Mouse (Mus musculus): ENCODE data around the gene Cfdp1.

The Cfdp1 gene

GRCm38 (mm10) chr8:111729233-111730170 is 124.6 kb downstream of the Cfdp1 start:
- POLR2A ChIA-PET: interaction anchor here in 3 of 4 experiments (0.7 to 6.2 kb wide), 7 partner anchors 8 to 233 kb away, joined by 3 to 46 read pairs (median 3); partner anchors contain the start of gene Gabarapl2 (in 1 of the 3)
- CTCF ChIA-PET: interaction anchor here in 2 of 4 experiments (0.9 to 1.4 kb wide), 4 partner anchors 11 to 53 kb away, joined by 3 to 4 read pairs (median 3); no protein-coding TSS in a partner anchor

- ChIA-PET POLR2A (interaction anchor here in 2 of 4 experiments (0.7 to 6.2 kb wide), 3 partner anchors 9 to 234 kb away, joined by 3 to 46 read pairs (median 3); no protein-coding TSS in a partner anchor), CTCF (interaction anchor here in 3 of 4 experiments (0.6 to 0.9 kb wide), 3 partner anchors 9 to 75 kb away, joined by 3 read pairs; no protein-coding TSS in a partner anchor)
Observed at GRCm38 (mm10) chr8:111728481-111728880, 125.6 kb downstream of the Cfdp1 start.

GRCm38 (mm10) chr8:111727553-111727952 is 126.5 kb downstream of the Cfdp1 start:
- ChIA-PET CTCF (no interaction called here), POLR2A (interaction anchor here in 2 of 4 experiments (0.6 to 1.3 kb wide), 4 partner anchors 10 to 42 kb away, joined by 3 read pairs; no protein-coding TSS in a partner anchor)

- ChIA-PET CTCF (interaction anchor here in 2 of 4 experiments (0.6 to 1.0 kb wide), 3 partner anchors 14 to 50 kb away, joined by 3 read pairs; no protein-coding TSS in a partner anchor), POLR2A (interaction anchor here (0.6 to 1.5 kb wide), 11 partner anchors 9 to 128 kb away, joined by 3 to 6 read pairs (median 3); partner anchors contain the start of gene Cfdp1 (in 1 of the 4))
Observed at GRCm38 (mm10) chr8:111726102-111726900, 127.8 kb downstream of the Cfdp1 start.

GRCm38 (mm10) chr8:111725341-111725740 is 128.8 kb downstream of the Cfdp1 start:
- POLR2A ChIA-PET: interaction anchor here in 2 of 4 experiments (0.5 to 1.5 kb wide), 5 partner anchors 9 to 273 kb away, joined by 3 to 14 read pairs (median 4); no protein-coding TSS in a partner anchor
- CTCF ChIA-PET: interaction anchor here in 2 of 4 experiments (1.5 kb wide), 2 partner anchors 12 to 40 kb away, joined by 3 to 7 read pairs; no protein-coding TSS in a partner anchor

GRCm38 (mm10) chr8:111720115-111720544 is 134.0 kb downstream of the Cfdp1 start:
- POLR2A ChIA-PET: interaction anchor here in 3 of 4 experiments (0.7 to 5.0 kb wide), 5 partner anchors 9 to 46 kb away, joined by 3 to 46 read pairs (median 4); no protein-coding TSS in a partner anchor
- CTCF ChIA-PET: interaction anchor here in 2 of 4 experiments (0.6 to 3.6 kb wide), 4 partner anchors 9 to 186 kb away, joined by 3 to 16 read pairs (median 3); no protein-coding TSS in a partner anchor

GRCm38 (mm10) chr8:111718937-111719336 is 135.2 kb downstream of the Cfdp1 start:
- ChIA-PET POLR2A (interaction anchor here in 3 of 4 experiments (0.7 to 5.0 kb wide), 7 partner anchors 9 to 70 kb away, joined by 3 to 46 read pairs (median 4); no protein-coding TSS in a partner anchor), CTCF (interaction anchor here in 3 of 4 experiments (0.6 to 3.6 kb wide), 5 partner anchors 12 to 38 kb away, joined by 3 to 16 read pairs (median 4); no protein-coding TSS in a partner anchor)

All from embryonic stem cell, embryonic (primary cell).